Mouse (Mus musculus) liver, embryonic 14.5 days (tissue): ENCODE data around the gene Tmem184b.

Experiments
- CTCF ChIP-seq: IDR thresholded peaks from 2 replicates; pipeline ENCODE4 v1.5.1; 2016; ENCODE audit warnings: antibody characterized with exemption, low read depth, control low read depth
- EP300 ChIP-seq: IDR thresholded peaks from 2 replicates; pipeline ENCODE4 v1.6.1; 2016; ENCODE audit warnings: antibody characterized with exemption, low read depth

GRCm38 (mm10) chr15:79430461-79431000 lies 27.2 kb upstream of the Tmem184b start:
- TF ChIP-seq CTCF (no peak), EP300 (no peak)
